Mouse (Mus musculus): Measurements from ENCODE around the gene Cbr4.

The Cbr4 gene

GRCm38 (mm10) chr8:61488631-61489030 is 1.1 kb downstream of the Cbr4 start:
- DNase-seq (ENCODE audit: low spot score in 2 of 2), result no peak

- DNase-seq (ENCODE audit: low spot score in 2 of 2), result no peak
Measured at GRCm38 (mm10) chr8:61497110-61497509, 9.6 kb downstream of the Cbr4 start.

GRCm38 (mm10) chr8:61499035-61499434 is 11.5 kb downstream of the Cbr4 start:
- DNase-seq (ENCODE audit: low spot score in 2 of 2), result no peak

GRCm38 (mm10) chr8:61500914-61501313 is 13.4 kb downstream of the Cbr4 start:
- DNase-seq (ENCODE audit: low spot score in 2 of 2), result no peak

GRCm38 (mm10) chr8:61502277-61502676 is 14.7 kb downstream of the Cbr4 start:
- DNase-seq (ENCODE audit: low spot score in 2 of 2), result no peak

GRCm38 (mm10) chr8:61515110-61515930 is 27.8 kb downstream of the Cbr4 start:
- DNase-seq (ENCODE audit: low spot score in 2 of 2), result no peak

- DNase-seq (ENCODE audit: low spot score in 2 of 2), result peak; percentile 67 to 71
Measured at GRCm38 (mm10) chr8:61515931-61516744, 28.6 kb downstream of the Cbr4 start.

- no peak for DNase-seq (ENCODE audit: low spot score in 2 of 2)
Measured at GRCm38 (mm10) chr8:61516745-61517501, 29.4 kb downstream of the Cbr4 start.

GRCm38 (mm10) chr8:61517502-61518185 is 30.1 kb downstream of the Cbr4 start:
- DNase-seq (ENCODE audit: low spot score in 2 of 2), result no peak

GRCm38 (mm10) chr8:61522132-61522531 is 34.6 kb downstream of the Cbr4 start:
- peak in 1 of 2 experiments; percentile 19 for DNase-seq (ENCODE audit: low spot score in 2 of 2)

- no peak for DNase-seq (ENCODE audit: low spot score in 2 of 2)
Measured at GRCm38 (mm10) chr8:61527037-61527436, 39.5 kb downstream of the Cbr4 start.

GRCm38 (mm10) chr8:61528197-61528596 is 40.7 kb downstream of the Cbr4 start:
- DNase-seq (ENCODE audit: low spot score in 2 of 2), result no peak

- no peak for DNase-seq (ENCODE audit: low spot score in 2 of 2)
Measured at GRCm38 (mm10) chr8:61528642-61529041, 41.1 kb downstream of the Cbr4 start.

GRCm38 (mm10) chr8:61531944-61532795 is 44.6 kb downstream of the Cbr4 start:
- no peak for DNase-seq (ENCODE audit: low spot score in 2 of 2)

GRCm38 (mm10) chr8:61532831-61533230 is 45.3 kb downstream of the Cbr4 start:
- DNase-seq (ENCODE audit: low spot score in 2 of 2), result no peak

- no peak for DNase-seq (ENCODE audit: low spot score in 2 of 2)
Measured at GRCm38 (mm10) chr8:61533356-61533926, 45.9 kb downstream of the Cbr4 start.

- no peak for DNase-seq (ENCODE audit: low spot score in 2 of 2)
Measured at GRCm38 (mm10) chr8:61535472-61535871, 47.9 kb downstream of the Cbr4 start.

GRCm38 (mm10) chr8:61537471-61537870 is 49.9 kb downstream of the Cbr4 start:
- DNase-seq (ENCODE audit: low spot score in 2 of 2), result no peak

- DNase-seq (ENCODE audit: low spot score in 2 of 2), result peak; percentile 81 to 85
Measured at GRCm38 (mm10) chr8:61539828-61540500, 52.4 kb downstream of the Cbr4 start.

- no peak for DNase-seq (ENCODE audit: low spot score in 2 of 2)
Measured at GRCm38 (mm10) chr8:61549585-61549984, 62.1 kb downstream of the Cbr4 start.

All from urinary bladder, postnatal 36 days (tissue).